Mouse (Mus musculus) layer of hippocampus, adult 9-11 months (tissue): ENCODE results near the gene Ggnbp2.
"Not testable (repeated sequence)": the region's sequence is repeated elsewhere in the genome, so short reads cannot be mapped to it uniquely, and the experiment has no call there.

ENCODE experiments used
- DNase-seq: peaks from one replicate; pipeline ENCODE4 v3.0.0; 2022

The Ggnbp2 gene

DNA sequence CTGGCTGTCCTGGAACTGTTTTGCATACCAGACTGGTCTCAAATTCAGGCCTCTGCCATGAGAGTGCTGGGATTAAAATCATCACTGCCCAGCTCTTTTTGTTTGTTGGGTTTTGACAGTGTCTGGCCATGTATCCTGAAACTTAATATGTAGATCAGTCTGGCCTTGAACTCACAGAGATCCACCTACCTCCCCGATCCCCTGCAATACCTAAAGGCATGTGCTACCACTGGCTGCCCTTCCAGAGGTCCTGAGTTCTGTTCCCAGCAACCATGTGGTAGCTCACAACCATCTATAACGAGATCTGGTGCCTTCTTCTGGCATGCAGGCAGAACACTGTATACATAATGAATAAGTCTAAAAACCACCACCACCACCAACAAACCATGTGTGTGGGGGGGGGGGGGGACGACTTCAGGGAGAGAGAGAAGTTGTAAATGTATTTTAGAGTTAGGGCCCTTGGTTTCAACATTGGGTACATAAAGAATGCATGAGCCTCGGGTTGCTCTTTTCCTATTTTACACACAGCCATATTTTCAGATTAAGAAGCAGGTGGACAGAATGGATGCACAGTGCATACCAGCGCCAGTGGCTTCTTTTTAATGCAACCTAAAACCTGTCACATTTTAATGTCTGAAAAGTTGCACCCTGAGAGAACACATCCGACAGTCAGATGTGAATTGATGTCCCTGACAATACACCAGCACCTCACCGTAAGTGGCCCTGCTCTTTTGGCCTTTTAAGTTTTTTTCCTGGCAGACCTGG, 8.6 kb upstream of the Ggnbp2 start:
- no peak for DNase-seq

- DNase-seq = not testable (repeated sequence)
Observed at GRCm38 (mm10) chr11:84876020-84876419, 5.4 kb upstream of the Ggnbp2 start.

GRCm38 (mm10) chr11:84873042-84873833, 2.6 kb upstream of the Ggnbp2 start:
- DNase-seq = no peak

DNA sequence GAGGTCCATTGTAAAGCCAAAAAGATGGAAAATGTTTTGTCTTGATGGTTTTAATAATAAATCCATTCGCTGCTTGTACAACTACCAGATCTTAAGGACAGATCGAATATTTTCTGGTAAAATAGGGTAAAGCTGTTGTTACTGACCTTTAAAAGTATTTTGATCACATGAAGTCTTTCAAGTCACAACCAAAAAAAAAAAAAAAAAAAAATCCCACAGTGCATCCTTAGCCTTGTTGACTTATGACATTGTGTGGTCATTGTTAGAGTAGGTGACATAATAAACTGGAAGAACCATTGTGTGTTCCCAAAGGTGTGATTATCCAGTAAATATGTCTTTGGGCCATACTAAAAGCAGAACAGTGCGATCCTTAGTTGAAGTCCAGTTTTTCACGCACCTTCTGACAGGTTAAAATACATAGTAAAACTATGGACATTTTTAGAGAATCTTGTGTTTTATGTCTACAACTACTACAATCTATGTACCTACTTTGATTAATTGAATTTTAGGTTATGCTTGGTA, 992 bp upstream of the Ggnbp2 start:
- no peak for DNase-seq

DNA sequence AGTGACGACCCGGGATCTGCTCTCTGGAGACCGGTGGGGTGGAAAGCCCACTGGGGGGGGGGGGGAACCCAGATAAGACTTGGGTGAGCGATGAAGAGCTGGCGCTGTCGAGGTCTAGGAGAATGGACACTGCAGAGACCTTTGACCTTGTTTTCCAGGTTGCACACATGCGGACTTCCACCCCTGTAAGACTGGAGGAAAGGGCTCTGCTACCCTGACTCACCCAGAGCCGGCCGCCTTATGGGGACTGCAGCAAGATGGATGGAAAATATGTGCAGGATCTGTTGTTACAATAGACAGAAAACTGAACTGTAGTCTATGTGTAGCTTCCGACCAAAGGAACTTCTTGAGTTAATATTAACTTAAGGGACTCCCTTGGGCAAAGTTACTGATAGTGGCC, 429 bp upstream of the Ggnbp2 start:
- DNase-seq = no peak

DNA sequence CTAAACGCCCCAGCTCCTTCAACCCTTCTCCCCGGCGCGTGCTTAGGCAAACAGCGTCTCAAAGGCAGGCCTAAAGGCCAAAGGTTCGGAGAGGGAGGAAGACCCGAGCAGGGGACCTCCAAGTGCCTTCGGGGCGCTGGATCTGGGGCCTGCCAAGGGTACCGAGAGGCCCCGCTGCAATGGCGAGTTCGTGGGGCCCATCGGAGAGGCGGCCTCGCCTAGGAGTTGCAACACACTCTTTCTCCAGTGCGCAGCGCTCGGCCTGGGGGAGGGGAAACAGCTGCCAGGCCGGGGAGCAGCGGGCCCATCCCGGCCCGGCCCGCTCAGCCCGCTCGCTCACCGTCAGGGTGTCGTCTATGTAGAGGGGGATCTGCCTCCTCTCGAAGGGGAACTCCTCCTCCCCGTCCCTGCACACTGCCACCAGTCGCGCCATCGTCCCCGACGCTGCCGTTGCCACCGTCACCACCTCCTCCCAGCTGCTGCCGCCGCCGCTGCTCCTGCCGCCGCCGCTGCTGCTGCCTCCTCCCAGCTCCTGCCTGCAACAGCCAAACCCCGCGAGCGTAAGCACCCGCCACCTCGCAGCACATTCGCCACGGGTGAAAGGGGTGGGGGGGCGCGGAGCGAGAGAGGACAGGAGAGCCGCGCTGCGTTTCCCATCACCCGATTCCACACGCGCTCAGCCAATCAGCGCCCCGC, 932 bp downstream of the Ggnbp2 start:
- peak; percentile 96 for DNase-seq

- DNase-seq = no peak
Observed at GRCm38 (mm10) chr11:84868786-84869259, 1.8 kb downstream of the Ggnbp2 start.

DNA sequence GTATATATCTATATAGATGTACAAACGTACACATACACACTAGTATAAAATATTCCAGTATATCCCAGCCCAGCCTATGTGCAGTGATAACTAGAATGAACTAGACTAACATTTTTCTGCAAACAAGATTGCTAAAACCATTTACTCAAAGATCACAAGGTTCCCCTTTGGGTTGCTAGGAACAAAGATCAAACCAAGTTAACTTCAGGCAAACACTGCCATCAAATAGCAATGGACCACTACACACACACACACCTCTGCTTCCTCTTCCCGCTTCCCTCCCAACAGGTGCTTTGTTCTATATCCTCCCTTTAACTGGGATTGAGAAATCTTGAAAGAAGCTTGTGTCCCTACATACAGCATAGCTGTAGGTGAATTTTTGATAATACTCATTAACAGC, 3.0 kb downstream of the Ggnbp2 start:
- no peak for DNase-seq

DNA sequence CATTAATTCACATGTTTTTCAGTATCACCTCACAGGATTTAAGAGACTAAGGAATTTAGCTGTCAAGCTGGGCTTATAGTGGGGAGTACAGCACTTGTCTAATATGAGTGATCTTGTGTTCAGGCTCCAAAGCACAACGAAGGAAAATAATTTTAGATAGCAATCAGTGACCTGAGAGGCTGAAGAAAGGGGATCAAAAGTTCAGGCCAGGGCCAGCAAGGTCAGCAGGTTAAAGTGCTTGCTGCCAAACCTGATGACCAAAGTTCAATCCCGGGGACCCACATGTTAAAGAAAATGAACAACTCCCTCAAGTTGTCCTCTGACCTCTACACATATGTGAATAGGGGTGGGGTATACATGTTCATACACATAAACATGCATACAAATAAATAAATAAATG, 5.3 kb downstream of the Ggnbp2 start:
- DNase-seq = no peak

GRCm38 (mm10) chr11:84855285-84855684, 15.3 kb downstream of the Ggnbp2 start:
- DNase-seq = no peak

DNA sequence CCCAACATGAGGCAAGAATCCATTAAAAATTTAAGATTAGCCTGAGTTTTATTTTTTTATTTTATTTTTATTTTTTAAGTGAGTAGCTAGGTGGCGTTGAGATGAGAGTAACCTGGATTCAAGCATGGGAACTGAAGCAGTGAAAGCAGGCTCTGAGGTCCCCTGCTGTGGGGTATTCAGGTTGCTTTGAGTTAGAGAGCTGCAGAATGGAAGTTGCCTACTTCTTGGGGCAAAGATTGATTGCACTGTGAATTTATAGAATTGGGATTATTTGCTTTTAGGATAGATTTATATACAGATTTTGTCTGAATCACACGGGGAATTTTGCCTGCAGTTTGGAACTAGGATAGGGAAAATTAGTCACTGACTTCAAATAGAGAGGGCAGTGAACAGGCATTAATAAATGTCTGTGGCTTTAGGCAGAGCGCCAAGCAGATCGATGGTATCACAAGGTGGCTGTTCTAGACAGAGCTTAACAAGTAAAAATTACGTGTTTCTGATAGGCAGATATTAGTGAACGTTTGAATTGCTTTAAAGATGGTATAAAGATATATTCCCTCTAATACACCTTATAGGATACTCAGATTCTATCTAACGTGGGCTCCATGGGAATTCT, 23.0 kb downstream of the Ggnbp2 start:
- DNase-seq = no peak

- no peak for DNase-seq
Observed at GRCm38 (mm10) chr11:84846741-84847474, 23.7 kb downstream of the Ggnbp2 start.

GRCm38 (mm10) chr11:84839330-84839729, 31.3 kb downstream of the Ggnbp2 start:
- DNase-seq = no peak

GRCm38 (mm10) chr11:84829495-84829894, 41.1 kb downstream of the Ggnbp2 start:
- not testable (repeated sequence) for DNase-seq

- DNase-seq = peak; percentile 92
Observed at GRCm38 (mm10) chr11:84828516-84829399, 41.9 kb downstream of the Ggnbp2 start, which contains the start of gene Dhrs11. TSS of gene Dhrs11 (minus strand) at chr11:84828994.

- no peak for DNase-seq
Observed at GRCm38 (mm10) chr11:84827901-84828503, 42.6 kb downstream of the Ggnbp2 start.

DNA sequence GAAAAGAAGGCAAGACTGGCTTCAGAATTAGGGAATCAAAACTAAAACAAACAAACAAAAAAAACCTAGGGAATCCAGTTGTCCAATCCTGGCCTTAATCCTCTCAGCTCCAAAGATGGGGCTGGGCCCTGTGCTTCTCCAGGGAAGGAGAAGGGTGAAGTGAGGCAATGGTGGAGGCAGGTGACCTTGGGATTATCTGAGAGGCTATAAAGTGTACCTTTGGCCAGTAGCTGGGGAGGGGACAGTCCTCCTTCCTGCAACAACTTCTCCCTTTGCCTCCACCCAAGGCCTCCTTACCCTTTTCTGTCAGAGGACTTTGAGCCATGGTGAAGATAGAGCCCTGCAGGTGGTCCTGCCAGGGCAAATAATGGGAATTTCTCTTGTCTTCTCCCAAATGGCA, 43.1 kb downstream of the Ggnbp2 start:
- DNase-seq = no peak

DNA sequence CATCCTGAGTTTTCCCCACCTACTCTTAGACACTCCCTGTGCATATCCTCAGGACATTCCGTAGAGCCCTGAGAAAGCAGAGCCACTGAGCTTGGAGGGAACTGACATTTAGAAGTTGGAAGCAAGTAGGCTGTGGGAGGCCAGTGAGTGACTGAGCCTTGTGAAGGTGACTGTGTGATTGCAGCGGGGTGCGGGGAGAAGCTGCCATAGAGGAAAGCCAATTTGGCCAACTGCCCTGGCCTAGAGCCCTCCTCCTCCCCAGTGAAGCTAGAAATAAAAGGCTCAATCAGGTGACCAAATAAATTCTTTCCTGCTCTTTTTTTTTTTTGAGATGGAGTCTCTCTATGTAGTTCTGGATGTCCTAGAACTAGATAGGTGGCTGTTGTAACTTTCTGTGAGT, 44.4 kb downstream of the Ggnbp2 start:
- DNase-seq = peak; percentile 57

- no peak for DNase-seq
Observed at GRCm38 (mm10) chr11:84825261-84825807, 45.3 kb downstream of the Ggnbp2 start.

GRCm38 (mm10) chr11:84823484-84823897, 47.1 kb downstream of the Ggnbp2 start:
- DNase-seq = no peak
